Comparison of ENCODE assay signal across 8 mouse cellular contexts in the genomic region with DNA sequence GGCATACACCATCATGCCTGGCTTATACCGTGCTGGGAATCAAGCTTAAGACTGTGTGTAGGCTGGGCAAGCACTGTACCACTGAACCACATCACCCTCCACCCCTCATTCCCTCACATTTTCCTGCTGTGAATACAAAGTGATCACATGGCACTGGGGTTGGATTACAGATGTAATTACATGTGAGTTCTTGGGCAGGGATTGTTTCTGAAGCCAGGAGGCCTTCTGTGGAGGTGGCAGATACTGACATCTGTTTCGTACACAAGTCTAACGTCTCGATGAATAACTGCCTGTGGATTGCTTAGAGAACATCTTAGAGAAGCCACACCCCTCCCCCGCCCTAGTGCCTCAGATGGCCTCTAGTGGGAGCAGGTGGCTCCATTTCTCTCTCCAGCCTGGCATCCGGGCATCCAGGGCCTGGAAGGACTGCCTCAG.
A peak's percentile ranks its signal among the peaks of the same experiment; 100 is the strongest.
DNase-seq lines count a peak whose midpoint lies in the region; ATAC-seq and TF ChIP-seq lines count a peak whose summit lies in the region.

No protein-coding gene starts in this region.

- H3K9me3 ChIP-seq in embryonic facial prominence, embryonic 15.5 days (replicated peaks): no peaks in the 10 kb centered on the region
- no peaks in the 10 kb centered on the region for H3K9me3 ChIP-seq in kidney, embryonic 14.5 days (ENCODE audit: control insufficient read depth, low read length)
- no peaks in the 10 kb centered on the region for H3K9me3 ChIP-seq in midbrain, postnatal 0 days (ENCODE audit: low read length)

- H3K9ac ChIP-seq in embryonic facial prominence, embryonic 15.5 days: no peak overlapping the region
- H3K9ac ChIP-seq in kidney, embryonic 14.5 days (ENCODE audit: low read depth, low read length): no peak overlapping the region
- H3K9ac ChIP-seq in midbrain, postnatal 0 days (replicated peaks; ENCODE audit: low read length, poor library complexity, severe bottlenecking): no peak overlapping the region

- DNase-seq in gastrocnemius, adult 18-20 months (ENCODE audit: low spot score): peak; percentile 36
- no peak for DNase-seq in gastrocnemius, adult 8-10 months (ENCODE audit: low spot score in 2 of 2)
- DNase-seq in thymus, postnatal 14 days: peak; percentile 52
- no peak for DNase-seq in thymus, adult 18-20 months
- peak; percentile 70 for DNase-seq in midbrain, postnatal 0 days (ENCODE audit: low spot score)
- DNase-seq in ovary, postnatal 14 days (ENCODE audit: low spot score): no peak

- WGBS in embryonic facial prominence, embryonic 15.5 days: 30% methylated on average over 6 of the region's 6 CpGs
- WGBS in kidney, embryonic 14.5 days: 51% methylated on average over 6 of the region's 6 CpGs
- WGBS in midbrain, postnatal 0 days: 50% methylated on average over 6 of the region's 6 CpGs

- peak; percentile 60 for TF ChIP-seq CTCF in midbrain, postnatal 0 days (IDR thresholded peaks at IDR 0.05)

- H3K27ac ChIP-seq in embryonic facial prominence, embryonic 15.5 days (replicated peaks): 0 out of 2 replicates have a peak overlapping the region, but pooled peaks have one; percentile 17
- no peak overlapping the region; the same call in 1 of the 2 replicates for H3K27ac ChIP-seq in kidney, embryonic 14.5 days (ENCODE audit: low read depth, low read length)
- H3K27ac ChIP-seq in midbrain, postnatal 0 days (ENCODE audit: low read depth, low read length): no peak overlapping the region

- peaks cover 42% of the 10 kb centered on the region for H3K4me1 ChIP-seq in embryonic facial prominence, embryonic 15.5 days
- H3K4me1 ChIP-seq in kidney, embryonic 14.5 days (ENCODE audit: control insufficient read depth, insufficient read depth, low read length): peaks cover 18% of the 10 kb centered on the region; the same call in 1 of the 2 replicates
- H3K4me1 ChIP-seq in midbrain, postnatal 0 days (ENCODE audit: insufficient read depth, low read length): no peaks in the 10 kb centered on the region

- H3K4me3 ChIP-seq in embryonic facial prominence, embryonic 15.5 days (replicated peaks): no peak overlapping the region
- no peak overlapping the region for H3K4me3 ChIP-seq in kidney, embryonic 14.5 days (ENCODE audit: low read length)
- H3K4me3 ChIP-seq in midbrain, postnatal 0 days (ENCODE audit: low read depth, low read length): no peak overlapping the region

- peak; percentile 53; the same call in 1 of the 2 replicates for ATAC-seq in embryonic facial prominence, embryonic 15.5 days (ENCODE audit: insufficient number of reproducible peaks, low FRiP score, low TSS enrichment, low read depth)
- peak; percentile 62 for ATAC-seq in kidney, embryonic 14.5 days (ENCODE audit: low FRiP score, low TSS enrichment)
- ATAC-seq in midbrain, postnatal 0 days (ENCODE audit: low FRiP score): no peak

- 0 out of 2 replicates have a peak, but pooled peaks cover under 1% of the 10 kb centered on the region for H3K36me3 ChIP-seq in embryonic facial prominence, embryonic 15.5 days
- H3K36me3 ChIP-seq in kidney, embryonic 14.5 days (ENCODE audit: control insufficient read depth, insufficient read depth, low read length): peaks cover 7% of the 10 kb centered on the region; the same call in 1 of the 2 replicates
- no peaks in the 10 kb centered on the region for H3K36me3 ChIP-seq in midbrain, postnatal 0 days (ENCODE audit: insufficient read depth, low read length)

- no peaks in the 10 kb centered on the region for H3K27me3 ChIP-seq in embryonic facial prominence, embryonic 15.5 days
- no peaks in the 10 kb centered on the region for H3K27me3 ChIP-seq in kidney, embryonic 14.5 days (ENCODE audit: control insufficient read depth, insufficient read depth, low read length)
- H3K27me3 ChIP-seq in midbrain, postnatal 0 days (ENCODE audit: insufficient read depth, low read length): no peaks in the 10 kb centered on the region

- H3K4me2 ChIP-seq in embryonic facial prominence, embryonic 15.5 days (replicated peaks): no peak overlapping the region
- no peak overlapping the region for H3K4me2 ChIP-seq in kidney, embryonic 14.5 days (replicated peaks; ENCODE audit: low read depth, low read length)
- H3K4me2 ChIP-seq in midbrain, postnatal 0 days (ENCODE audit: low read depth, low read length, poor library complexity, severe bottlenecking): no peak overlapping the region

Comparison
In these comparisons a context has a peak if more than half of its experiments do, and no peak if none do; other contexts are left out.
1. DNase-seq: peak in gastrocnemius, adult 18-20 months (single experiment), thymus, postnatal 14 days (single experiment) and midbrain, postnatal 0 days (single experiment); none in gastrocnemius, adult 8-10 months (0 of 2), thymus, adult 18-20 months (0 of 2) and ovary, postnatal 14 days (single experiment).